Mouse (Mus musculus) liver, embryonic 11.5 days (tissue): ENCODE results near the gene Etv3. TPM values are rescaled to one million over a fixed set of nuclear protein-coding genes. Genes with fewer than 3 reads are reported as not detected.

Source experiments
- ATAC-seq: fragments of 200-750 bp; cut with Nextera tagmentation; replicated peaks from 2 replicates; pipeline ENCODE4 v1.8.0; 2017; ENCODE audit warnings: moderate number of reproducible peaks, mild to moderate bottlenecking, moderate TSS enrichment, moderate library complexity; ENCODE audit not compliant: low FRiP score
- DNase-seq: peaks from one replicate; pipeline ENCODE4 v3.0.0-alpha.2; 2017; ENCODE audit warnings: low spot score
- H3K27ac ChIP-seq: fragments of 300-500 bp; sonication (generic); 2 replicates; pipeline ENCODE4 v1.5.1; 2014; ENCODE audit warnings: mild to moderate bottlenecking, low read depth, low read length, control low read depth
- H3K27me3 ChIP-seq: fragments of 300-500 bp; sonication (generic); replicated peaks from 2 replicates; pipeline ENCODE4 v1.6.1; 2014; ENCODE audit warnings: low read length, mixed read lengths; ENCODE audit not compliant: control insufficient read depth, insufficient read depth
- H3K36me3 ChIP-seq: fragments of 300-500 bp; sonication (generic); 2 replicates; pipeline ENCODE4 v1.6.1; 2014; ENCODE audit warnings: mild to moderate bottlenecking, low read length, moderate library complexity, mixed read lengths; ENCODE audit not compliant: control insufficient read depth, insufficient read depth
- H3K4me1 ChIP-seq: fragments of 300-500 bp; sonication (generic); replicated peaks from 2 replicates; pipeline ENCODE4 v1.6.1; 2014; ENCODE audit warnings: low read length, mixed read lengths; ENCODE audit not compliant: control insufficient read depth, insufficient read depth
- H3K4me2 ChIP-seq: fragments of 300-500 bp; sonication (generic); 2 replicates; pipeline ENCODE4 v1.6.1; 2014; ENCODE audit warnings: mild to moderate bottlenecking, control low read depth, moderate library complexity
- H3K4me3 ChIP-seq: fragments of 300-500 bp; sonication (generic); 2 replicates; pipeline ENCODE4 v1.5.1; 2014; ENCODE audit warnings: low read depth, low read length, control low read depth
- H3K9ac ChIP-seq: fragments of 300-500 bp; sonication (generic); 2 replicates; pipeline ENCODE4 v1.6.1; 2014; ENCODE audit warnings: low read depth, low read length, control low read depth
- H3K9me3 ChIP-seq: fragments of 300-500 bp; sonication (generic); 2 replicates; pipeline ENCODE4 v1.6.1; 2016; ENCODE audit warnings: low read length, inconsistent platforms, mixed read lengths; ENCODE audit not compliant: control insufficient read depth
- WGBS: fragments of 180-500 bp; shearing (Covaris S2); extraction: QIAGEN DNeasy Blood & Tissue Kit; methylation state at CpG from one replicate; pipeline ENCODE4 v1.1.7; 2014; 5-methylcytosine and 5-hydroxymethylcytosine counted together
- polyA plus RNA-seq: library from polyadenylated mRNA; unstranded; fragments of >200 nt; fragmentation: Nextera tagmentation; extraction: Ambion mirVana; gene quantifications from 2 replicates; pipeline ENCODE4 v1.2.1, GENCODE M21; 2014

The Etv3 gene
- polyA plus RNA-seq, 1 experiment from 2014 or later: 7.3 TPM

DNA sequence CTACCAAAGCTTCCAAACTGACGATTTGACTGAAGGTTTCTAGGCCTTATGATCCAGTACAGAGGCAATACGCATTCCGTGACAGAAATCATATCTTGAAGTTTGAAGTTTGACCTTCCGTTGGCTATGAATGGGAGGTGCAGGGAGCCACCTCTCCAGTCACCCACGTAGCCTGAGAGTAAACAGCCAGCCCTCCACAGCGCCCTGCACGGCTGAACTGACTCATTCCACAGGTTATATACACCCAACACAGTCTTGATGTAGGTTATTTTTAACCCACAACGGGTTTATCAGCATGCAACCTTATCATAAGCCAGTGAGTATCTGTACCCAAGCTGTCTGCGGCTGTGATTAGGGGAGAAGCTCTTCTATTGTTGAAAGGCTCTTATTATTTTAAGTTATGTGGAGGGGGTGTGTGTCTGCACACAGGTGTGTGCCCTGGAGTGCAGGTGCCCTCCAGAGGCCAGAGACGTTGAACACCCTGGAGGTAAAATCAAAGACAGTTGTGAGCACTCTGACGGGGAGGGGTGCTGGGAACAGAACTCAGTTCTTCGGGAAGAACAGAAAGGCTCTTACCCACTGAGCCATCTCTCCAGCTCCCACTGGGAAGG is 31.6 kb downstream of the Etv3 start:
- Histone ChIP-seq H3K4me3 (no peak overlapping the region), H3K36me3 (no peaks in the 10 kb centered on the region), H3K27ac (no peak overlapping the region), H3K9me3 (no peaks in the 10 kb centered on the region), H3K27me3 (no peaks in the 10 kb centered on the region; the same call in 1 of the 2 replicates), H3K9ac (no peak overlapping the region), H3K4me2 (no peak overlapping the region), H3K4me1 (no peaks in the 10 kb centered on the region)
- 74% methylated on average over 12 of the region's 12 CpGs for WGBS
- DNase-seq (no peak), ATAC-seq (no peak)

DNA sequence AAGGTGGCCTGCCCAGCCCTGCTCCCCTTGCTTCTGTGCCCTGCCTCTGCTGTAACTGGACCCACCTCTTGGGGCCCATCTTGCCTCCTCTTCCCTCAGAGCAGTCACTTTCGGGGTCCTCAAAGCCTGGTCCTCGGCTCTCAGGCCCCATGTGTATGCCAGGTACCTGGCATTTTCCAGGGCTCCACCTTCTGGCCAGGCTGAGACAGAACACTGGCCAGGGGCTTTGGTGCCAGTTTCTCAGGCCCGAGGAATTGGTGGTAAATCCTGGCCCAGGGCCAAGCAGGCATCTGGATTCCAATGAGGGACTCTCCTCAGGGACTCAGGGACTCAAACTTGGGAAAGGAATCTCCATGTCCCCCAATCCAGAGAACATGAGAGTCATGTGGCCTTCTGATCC is 34.9 kb downstream of the Etv3 start:
- H3K36me3 ChIP-seq: no peaks in the 10 kb centered on the region
- 65% methylated on average over 3 of the region's 3 CpGs for WGBS
- H3K27ac ChIP-seq: no peak overlapping the region
- no peaks in the 10 kb centered on the region for H3K9me3 ChIP-seq
- H3K4me2 ChIP-seq: no peak overlapping the region
- H3K27me3 ChIP-seq: no peaks in the 10 kb centered on the region; the same call in 1 of the 2 replicates
- DNase-seq (no peak), ATAC-seq (no peak)
- H3K4me1 ChIP-seq: no peaks in the 10 kb centered on the region
- no peak overlapping the region for H3K9ac ChIP-seq
- H3K4me3 ChIP-seq: no peak overlapping the region

DNA sequence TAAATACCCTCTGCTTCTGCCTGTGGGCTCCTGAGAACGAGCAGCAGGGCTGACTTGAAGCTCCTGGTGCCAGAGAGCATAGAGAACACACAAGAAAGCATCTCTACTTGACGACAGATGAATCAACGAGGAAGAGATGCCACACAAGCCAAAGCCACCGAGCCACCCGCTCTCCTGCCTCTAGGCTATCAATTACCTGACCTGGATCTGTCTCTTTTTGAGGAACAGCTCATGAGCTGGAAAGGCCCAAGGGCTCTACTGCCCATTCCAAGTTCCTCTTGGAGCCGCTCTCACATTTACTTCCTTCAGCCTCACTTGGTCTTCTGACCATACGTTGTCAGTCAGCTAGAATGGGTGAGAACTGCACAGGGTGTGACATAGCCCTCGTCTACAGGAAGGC is 36.2 kb downstream of the Etv3 start:
- Histone ChIP-seq H3K9ac (no peak overlapping the region), H3K9me3 (no peaks in the 10 kb centered on the region), H3K27me3 (no peaks in the 10 kb centered on the region; the same call in 1 of the 2 replicates), H3K4me3 (no peak overlapping the region), H3K27ac (no peak overlapping the region), H3K4me2 (no peak overlapping the region), H3K4me1 (0 out of 2 replicates have a peak, but pooled peaks cover 5% of the 10 kb centered on the region), H3K36me3 (no peaks in the 10 kb centered on the region)
- 57% methylated on average over 8 of the region's 8 CpGs for WGBS
- DNase-seq (no peak), ATAC-seq (no peak)

DNA sequence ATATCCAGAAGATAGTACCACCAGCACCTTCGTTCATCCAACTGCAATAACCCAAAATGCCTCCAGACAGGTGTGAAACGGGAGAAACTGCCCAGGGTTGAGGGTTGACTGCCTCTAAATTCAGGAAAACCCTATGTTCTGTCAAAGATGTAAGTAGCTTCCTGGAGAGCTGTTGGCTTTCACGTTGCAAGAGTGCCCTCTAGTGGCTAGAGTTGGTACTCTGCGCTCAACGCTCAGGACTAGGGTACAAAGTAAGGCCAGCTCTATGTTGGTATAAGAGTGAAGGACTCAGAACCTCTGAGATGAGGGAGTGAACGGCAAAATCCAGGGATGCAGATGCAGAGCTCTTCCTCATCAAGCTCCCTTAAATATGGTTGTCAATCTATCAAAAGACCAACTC is 37.2 kb downstream of the Etv3 start:
- WGBS: 2% methylated on average over 6 of the region's 6 CpGs
- ATAC-seq: no peak
- no peaks in the 10 kb centered on the region for H3K9me3 ChIP-seq
- H3K27me3 ChIP-seq: no peaks in the 10 kb centered on the region; the same call in 1 of the 2 replicates
- H3K36me3 ChIP-seq: no peaks in the 10 kb centered on the region
- H3K27ac ChIP-seq: no peak overlapping the region
- peak; percentile 73 for DNase-seq
- no peak overlapping the region for H3K9ac ChIP-seq
- no peak overlapping the region for H3K4me3 ChIP-seq
- 0 out of 2 replicates have a peak, but pooled peaks cover 5% of the 10 kb centered on the region for H3K4me1 ChIP-seq
- no peak overlapping the region for H3K4me2 ChIP-seq

DNA sequence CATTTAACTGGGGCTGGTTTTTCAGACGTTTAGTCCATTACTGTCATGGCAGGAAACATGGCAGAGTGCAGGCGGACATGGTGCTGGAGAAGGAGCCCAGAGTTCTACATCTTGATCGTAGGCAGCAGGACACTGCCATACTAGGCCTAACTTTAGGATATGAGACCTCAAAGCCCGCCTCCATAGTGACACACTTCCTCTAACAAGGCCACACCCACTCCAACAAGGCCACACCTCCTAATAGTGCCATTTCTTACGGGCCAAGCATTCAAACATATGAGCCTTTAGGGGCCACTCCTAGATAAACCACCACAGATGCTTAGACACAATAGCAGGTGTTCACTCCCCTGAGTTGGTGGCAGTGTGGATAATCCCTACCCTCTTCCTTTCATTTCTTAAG is 38.3 kb downstream of the Etv3 start:
- H3K9ac ChIP-seq: no peak overlapping the region
- DNase-seq: no peak
- no peaks in the 10 kb centered on the region for H3K36me3 ChIP-seq
- no peak overlapping the region for H3K27ac ChIP-seq
- no peak overlapping the region for H3K4me2 ChIP-seq
- ATAC-seq: no peak
- no peaks in the 10 kb centered on the region; the same call in 1 of the 2 replicates for H3K27me3 ChIP-seq
- WGBS: 72% methylated on average over 5 of the region's 5 CpGs
- H3K4me1 ChIP-seq: 0 out of 2 replicates have a peak, but pooled peaks cover 5% of the 10 kb centered on the region
- H3K9me3 ChIP-seq: no peaks in the 10 kb centered on the region
- H3K4me3 ChIP-seq: no peak overlapping the region

DNA sequence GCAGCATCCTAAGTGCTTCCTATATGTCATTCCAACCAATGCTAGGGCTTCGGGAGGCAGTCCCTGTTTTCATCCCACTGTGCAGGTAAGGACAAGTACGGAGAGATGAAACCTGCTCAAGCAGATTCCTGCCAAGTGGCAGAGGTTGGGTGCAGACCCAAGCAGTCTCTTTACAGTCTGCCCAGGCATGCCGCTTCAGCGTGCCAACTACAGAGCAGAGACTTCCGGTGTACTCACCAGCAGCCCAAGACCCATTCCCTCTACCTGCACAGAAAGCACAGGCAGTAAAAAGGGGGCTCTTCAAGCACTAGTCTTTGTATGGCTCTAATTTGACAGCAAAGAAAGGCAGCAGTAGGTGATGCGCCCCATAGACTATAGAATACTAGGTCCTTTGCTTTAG is 40.4 kb downstream of the Etv3 start:
- 84% methylated on average over 6 of the region's 6 CpGs for WGBS
- no peaks in the 10 kb centered on the region for H3K9me3 ChIP-seq
- H3K9ac ChIP-seq: no peak overlapping the region
- 0 out of 2 replicates have a peak overlapping the region, but pooled peaks have one; percentile 15 for H3K27ac ChIP-seq
- no peak for ATAC-seq
- H3K36me3 ChIP-seq: no peaks in the 10 kb centered on the region
- no peaks in the 10 kb centered on the region; the same call in 1 of the 2 replicates for H3K27me3 ChIP-seq
- no peak for DNase-seq
- H3K4me3 ChIP-seq: no peak overlapping the region
- H3K4me2 ChIP-seq: no peak overlapping the region
- H3K4me1 ChIP-seq: 0 out of 2 replicates have a peak, but pooled peaks cover 5% of the 10 kb centered on the region

DNA sequence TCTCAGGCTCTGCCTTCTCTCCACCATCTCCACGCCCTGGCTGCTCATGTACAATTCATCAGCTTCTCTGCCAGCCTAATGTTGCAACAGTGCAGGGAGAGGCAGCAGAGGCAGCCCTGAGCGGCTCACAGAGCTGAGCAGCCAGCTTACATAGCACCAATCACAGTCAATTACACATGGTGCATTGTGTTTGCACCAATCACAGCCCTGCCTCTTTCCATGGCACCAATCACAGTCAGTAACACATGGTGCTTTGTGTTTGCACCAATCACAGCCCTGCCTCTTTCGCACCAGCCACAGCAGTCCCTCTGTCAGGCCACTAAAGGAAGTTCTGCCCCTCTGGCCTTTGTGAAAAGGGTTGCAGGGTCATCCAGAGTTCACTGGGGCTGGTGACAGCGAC is 40.9 kb downstream of the Etv3 start:
- DNase-seq: peak; percentile 45
- Histone ChIP-seq H3K36me3 (no peaks in the 10 kb centered on the region), H3K9ac (no peak overlapping the region), H3K9me3 (no peaks in the 10 kb centered on the region), H3K4me3 (no peak overlapping the region), H3K4me1 (0 out of 2 replicates have a peak, but pooled peaks cover 5% of the 10 kb centered on the region), H3K4me2 (peak overlapping the region; percentile 20; the same call in 1 of the 2 replicates), H3K27me3 (no peaks in the 10 kb centered on the region; the same call in 1 of the 2 replicates), H3K27ac (0 out of 2 replicates have a peak overlapping the region, but pooled peaks have one; percentile 15)
- WGBS: 14% methylated on average over 4 of the region's 4 CpGs
- peak; percentile 89 for ATAC-seq

DNA sequence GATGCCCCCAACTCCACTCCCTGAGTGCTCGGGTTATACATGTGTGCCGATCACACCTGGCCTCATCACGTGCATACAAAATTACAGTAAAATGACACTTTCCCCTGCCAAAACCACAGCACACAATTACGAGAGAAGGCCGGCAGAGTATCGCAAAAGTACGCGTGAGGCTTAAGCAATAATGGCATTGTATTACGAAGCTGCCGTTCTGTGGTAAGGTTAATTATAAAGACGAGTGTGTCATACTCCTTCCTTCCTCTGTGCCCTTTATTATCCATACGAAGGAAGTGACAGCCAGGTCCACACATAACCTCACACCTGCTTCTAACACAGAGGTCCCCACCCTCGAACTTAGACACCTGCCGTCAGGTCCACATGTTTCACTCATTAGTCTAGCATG is 42.3 kb downstream of the Etv3 start:
- H3K4me3 ChIP-seq: no peak overlapping the region
- no peak overlapping the region for H3K27ac ChIP-seq
- H3K9ac ChIP-seq: no peak overlapping the region
- DNase-seq (no peak), ATAC-seq (no peak)
- no peaks in the 10 kb centered on the region for H3K27me3 ChIP-seq
- no peaks in the 10 kb centered on the region for H3K9me3 ChIP-seq
- 0 out of 2 replicates have a peak, but pooled peaks cover 5% of the 10 kb centered on the region for H3K4me1 ChIP-seq
- no peak overlapping the region for H3K4me2 ChIP-seq
- no peaks in the 10 kb centered on the region for H3K36me3 ChIP-seq
- 86% methylated on average over 14 of the region's 14 CpGs for WGBS

DNA sequence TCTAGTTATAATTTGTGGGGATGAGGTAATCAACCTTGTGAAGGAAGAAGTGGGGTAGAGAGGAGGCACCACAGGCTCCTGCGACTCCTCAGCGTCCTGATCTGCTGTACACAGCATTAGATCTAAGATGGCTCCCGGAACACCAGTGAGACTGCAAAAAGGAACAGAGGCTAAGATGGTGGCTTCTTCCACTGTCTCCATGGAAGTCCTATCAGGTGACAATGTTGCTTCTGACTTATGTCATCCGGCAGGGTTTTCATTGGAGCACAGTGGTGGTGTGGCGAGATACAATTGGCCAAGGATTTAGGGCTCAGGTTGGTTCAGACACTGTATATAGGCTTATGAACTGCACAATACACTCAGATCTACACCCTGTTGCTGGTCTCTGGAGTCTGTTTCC is 43.5 kb downstream of the Etv3 start:
- Histone ChIP-seq H3K36me3 (no peaks in the 10 kb centered on the region), H3K27ac (no peak overlapping the region), H3K9me3 (no peaks in the 10 kb centered on the region), H3K27me3 (no peaks in the 10 kb centered on the region), H3K4me2 (no peak overlapping the region), H3K9ac (no peak overlapping the region), H3K4me3 (no peak overlapping the region), H3K4me1 (0 out of 2 replicates have a peak, but pooled peaks cover 5% of the 10 kb centered on the region)
- DNase-seq (no peak), ATAC-seq (no peak)
- 85% methylated on average over 5 of the region's 5 CpGs for WGBS
